ENCODE assay signal across 11 mouse cellular contexts in the genomic region with DNA sequence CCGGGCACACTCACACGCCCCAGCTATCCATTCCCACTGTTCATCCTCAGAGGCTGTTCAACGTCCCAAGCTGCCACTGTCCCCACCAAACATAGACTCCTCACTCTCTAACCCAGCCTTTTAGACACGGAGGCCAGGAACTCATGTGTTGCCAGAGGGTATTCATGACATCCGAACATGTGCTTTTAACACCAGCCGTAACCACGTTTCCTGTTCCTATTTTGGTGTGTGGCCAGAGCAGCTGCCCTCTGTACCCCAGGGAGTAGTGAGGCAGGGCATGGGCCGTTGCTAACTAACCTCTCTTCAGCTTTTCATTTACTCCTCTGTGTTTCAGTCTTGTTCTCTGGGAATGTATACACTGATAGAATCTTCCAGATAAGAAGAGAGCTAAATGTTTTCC.
DNase-seq lines count a peak whose midpoint lies in the region; ATAC-seq and TF ChIP-seq lines count a peak whose summit lies in the region.
"Had no signal": no experiment of that assay in that cellular context is flagged by ENCODE, and none has a peak within 500 bp of the region (broad histone marks: within the 10 kb centered on the region; RNA-seq: fewer than 3 reads in every experiment).

No protein-coding gene starts in this region.

- H3K27me3 ChIP-seq in stomach, postnatal 0 days (ENCODE audit: control insufficient read depth, insufficient read depth, low read length), result no peaks in the 10 kb centered on the region

- no peak for TF ChIP-seq CTCF in lung, adult 2 months (IDR thresholded peaks at IDR 0.05; ENCODE audit: insufficient read depth, low read length)
- TF ChIP-seq CTCF in stomach, postnatal 0 days (IDR thresholded peaks at IDR 0.05; ENCODE audit: low read depth), result no peak

- H3K9me3 ChIP-seq in stomach, postnatal 0 days (ENCODE audit: control insufficient read depth, low read length), result no peaks in the 10 kb centered on the region

- no peaks in the 10 kb centered on the region for H3K36me3 ChIP-seq in stomach, postnatal 0 days (ENCODE audit: control insufficient read depth, insufficient read depth, low read length)

- DNase-seq in embryo, embryonic 10 days (ENCODE audit: low spot score), result peak; percentile 15
- no peak for DNase-seq in embryo, embryonic 9.5 days (ENCODE audit: extremely low spot score)
- peak; percentile 31 for DNase-seq in lung, postnatal 36 days
- DNase-seq in lung, adult 2 months, result no peak
- no peak for DNase-seq in Muller cell, postnatal 12 days (ENCODE audit: inconsistent ontology term)
- no peak for DNase-seq in stomach, postnatal 0 days (ENCODE audit: low spot score)
- DNase-seq: cerebellum, adult 9-11 months; midbrain, embryonic 14.5 days had no signal

- 34% methylated on average over 8 of the region's 8 CpGs for WGBS in lung, adult 2 months
- 56% methylated on average over 8 of the region's 8 CpGs for WGBS in stomach, postnatal 0 days

- no peak overlapping the region for H3K9ac ChIP-seq in stomach, postnatal 0 days (ENCODE audit: low read length)

- no peak overlapping the region for H3K27ac ChIP-seq in stomach, postnatal 0 days (replicated peaks)

- no peak for TF ChIP-seq EP300 in stomach, postnatal 0 days (optimal IDR thresholded peaks at IDR 0.05)

- H3K4me1 ChIP-seq in lung, adult 2 months (ENCODE audit: control insufficient read depth, insufficient read depth, low read length), result no peaks in the 10 kb centered on the region
- H3K4me1 ChIP-seq in stomach, postnatal 0 days (replicated peaks; ENCODE audit: control insufficient read depth, insufficient read depth), result no peaks in the 10 kb centered on the region

- no peak overlapping the region for H3K4me2 ChIP-seq in stomach, postnatal 0 days (replicated peaks; ENCODE audit: low read depth)
- H3K4me2 ChIP-seq: liver, embryonic 11.5 days had no signal

- no peak for TF ChIP-seq POLR2A in lung, adult 2 months (IDR thresholded peaks at IDR 0.05; ENCODE audit: borderline replicate concordance, extremely low read depth, low read depth, low read length)

- ATAC-seq in neutrophil, adult 5-6 weeks (ENCODE audit: extremely low read depth, insufficient number of reproducible peaks, low FRiP score, poor library complexity, severe bottlenecking), result peak; percentile 76
- no peak for ATAC-seq in stomach, postnatal 0 days (ENCODE audit: low FRiP score, low TSS enrichment)
- ATAC-seq in inflammation-experienced regulatory T-cells, adult 6 months, result no peak

- no peak overlapping the region for H3K4me3 ChIP-seq in lung, adult 2 months (replicated peaks; ENCODE audit: extremely low read depth, low read depth, low read length)
- H3K4me3 ChIP-seq in stomach, postnatal 0 days (ENCODE audit: low read depth, low read length), result no peak overlapping the region

Comparison
In these comparisons a context has a peak if more than half of its experiments do, and no peak if none do; other contexts are left out.
1. DNase-seq: peak in embryo, embryonic 10 days (single experiment) and lung, postnatal 36 days (single experiment); none in embryo, embryonic 9.5 days (single experiment), lung, adult 2 months (single experiment), Muller cell, postnatal 12 days (single experiment) and stomach, postnatal 0 days (single experiment).